Mouse (Mus musculus): ENCODE results near the gene Zfp467. TPM values are rescaled to one million over a fixed set of nuclear protein-coding genes. Genes with fewer than 3 reads are reported as not detected.

Gene Zfp467
- polyA plus RNA-seq, 1 experiment from 2014 or later = 19.6 TPM

GRCm38 (mm10) chr6:48388221-48388620 lies 57.4 kb downstream of the Zfp467 start:
- Histone ChIP-seq H3K4me2 (ENCODE audit: low read depth, low read length, severe bottlenecking) (no peak overlapping the region), H3K4me3 (ENCODE audit: low read depth, low read length) (no peak overlapping the region), H3K4me1 (replicated peaks; ENCODE audit: control insufficient read depth, insufficient read depth, low read length) (no peaks in the 10 kb centered on the region), H3K36me3 (ENCODE audit: control insufficient read depth, insufficient read depth, low read length) (no peaks in the 10 kb centered on the region), H3K27ac (ENCODE audit: low read depth, low read length) (no peak overlapping the region), H3K9me3 (ENCODE audit: control insufficient read depth, low read length) (peaks cover 2% of the 10 kb centered on the region; the same call in 1 of the 2 replicates), H3K27me3 (ENCODE audit: control insufficient read depth, insufficient read depth, low read length) (no peaks in the 10 kb centered on the region), H3K9ac (ENCODE audit: low read length) (no peak overlapping the region)
- WGBS = 81% methylated on average over 3 of the region's 3 CpGs
- no peak for DNase-seq (ENCODE audit: low spot score)
- ATAC-seq (replicated peaks; ENCODE audit: low FRiP score) = no peak

Small RNAs within 50 kb of the gene (microRNA-seq; reads per million reads assigned to microRNA genes)
- gene Gm24325 (ENCODE audit: insufficient number of aligned reads) = not detected

Other genes starting within 250 kb of the Zfp467 start
- 23.5 and 23.8 TPM in 2 replicates for gene Krba1, start 50.2 kb downstream of the Zfp467 start, polyA plus RNA-seq (2014; fragmentation: Nextera tagmentation; extraction: Ambion mirVana)
- gene Sspo, start 2.4 kb upstream of the Zfp467 start, polyA plus RNA-seq (2014; fragmentation: Nextera tagmentation; extraction: Ambion mirVana) = 0.05 and 0.29 TPM in 2 replicates
- gene Atp6v0e2, start 91.8 kb upstream of the Zfp467 start, polyA plus RNA-seq (2014; fragmentation: Nextera tagmentation; extraction: Ambion mirVana) = 52.5 and 56.6 TPM in 2 replicates
- 12.6 and 13.7 TPM in 2 replicates for gene Lrrc61, start 109.0 kb upstream of the Zfp467 start, polyA plus RNA-seq (2014; fragmentation: Nextera tagmentation; extraction: Ambion mirVana)
- gene Rarres2, start 127.0 kb upstream of the Zfp467 start, polyA plus RNA-seq (2014; fragmentation: Nextera tagmentation; extraction: Ambion mirVana) = 0.60 and 0.84 TPM in 2 replicates
- not detected in 2 replicates for gene Gm45021, start 143.8 kb upstream of the Zfp467 start, polyA plus RNA-seq (2014; fragmentation: Nextera tagmentation; extraction: Ambion mirVana)
- 50.2 and 50.6 TPM in 2 replicates for gene Repin1, start 148.1 kb upstream of the Zfp467 start, polyA plus RNA-seq (2014; fragmentation: Nextera tagmentation; extraction: Ambion mirVana)
- gene Gm44965, start 148.1 kb upstream of the Zfp467 start, polyA plus RNA-seq (2014; fragmentation: Nextera tagmentation; extraction: Ambion mirVana) = 0.67 TPM in 1 of 2 replicates, not detected in the other
- gene Zfp775, start 156.2 kb upstream of the Zfp467 start, polyA plus RNA-seq (2014; fragmentation: Nextera tagmentation; extraction: Ambion mirVana) = 12.7 and 14.2 TPM in 2 replicates
- gene AI854703, start 180.9 kb upstream of the Zfp467 start, polyA plus RNA-seq (2014; fragmentation: Nextera tagmentation; extraction: Ambion mirVana) = 0.48 and 0.60 TPM in 2 replicates
- 0.16 and 0.31 TPM in 2 replicates for gene Gimap8, start 201.4 kb upstream of the Zfp467 start, polyA plus RNA-seq (2014; fragmentation: Nextera tagmentation; extraction: Ambion mirVana)
- 3.1 and 3.3 TPM in 2 replicates for gene Gimap9, start 230.3 kb upstream of the Zfp467 start, polyA plus RNA-seq (2014; fragmentation: Nextera tagmentation; extraction: Ambion mirVana)
- 4.3 and 4.5 TPM in 2 replicates for gene Gimap4, start 238.7 kb upstream of the Zfp467 start, polyA plus RNA-seq (2014; fragmentation: Nextera tagmentation; extraction: Ambion mirVana)